Mouse (Mus musculus) spleen, postnatal 10 days (tissue): Measurements from ENCODE around the gene Gm28510.
"Not testable (repeated sequence)": the region's sequence is repeated elsewhere in the genome, so short reads cannot be mapped to it uniquely, and the experiment has no call there.

ENCODE experiments used
- DNase-seq, 2 experiments: peaks; one replicate each; pipeline ENCODE4 v3.0.0; 2021 to 2022; ENCODE audit warnings: low spot score in 2 of 2

Gm28510 gene

GRCm38 (mm10) chrY:10412437-10412836 is at the start of gene Gm28510:
Gm28510 (plus strand) TSS chrY:10412737.
- not testable (repeated sequence) for DNase-seq
